Mouse (Mus musculus) cerebellum, adult 2 months (tissue): ENCODE results near the gene Pex5l.

Source experiments
- CTCF ChIP-seq: fragments of 200-500 bp; IDR thresholded peaks from 2 replicates; pipeline ENCODE4 v1.5.1; 2011; ENCODE audit warnings: low read depth, mild to moderate bottlenecking, control low read depth, low read length, moderate library complexity, borderline replicate concordance; ENCODE audit not compliant: insufficient read depth
- POLR2A ChIP-seq: fragments of 200-500 bp; IDR thresholded peaks from 2 replicates; pipeline ENCODE4 v1.6.1; 2011; ENCODE audit warnings: low read length, control low read depth, borderline replicate concordance; ENCODE audit not compliant: insufficient read depth

DNA sequence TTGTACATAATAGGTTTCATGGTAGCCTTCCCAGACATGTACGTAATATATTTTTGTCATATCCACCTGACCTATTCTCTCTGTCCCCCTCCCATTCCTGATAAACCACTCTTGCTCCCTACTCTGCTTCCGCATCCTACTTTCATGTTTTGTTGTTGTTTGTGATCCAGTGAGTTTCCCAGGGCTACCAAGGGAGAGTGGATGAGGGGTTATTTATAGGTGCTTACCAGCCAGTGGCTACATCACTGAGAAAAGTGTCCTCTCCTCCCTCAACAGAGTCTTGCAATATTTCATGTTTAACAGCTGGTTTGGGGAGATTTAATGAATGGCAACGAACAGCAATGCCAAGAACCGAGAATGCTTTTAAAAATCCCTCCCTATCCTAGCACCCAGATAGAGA is 82.0 kb downstream of the Pex5l start:
- TF ChIP-seq POLR2A = no peak
- TF ChIP-seq CTCF = no peak
